Mouse (Mus musculus) forebrain, embryonic 10.5 days (tissue): ENCODE data around the gene Psme2. TPM values are rescaled to one million over a fixed set of nuclear protein-coding genes. Genes with fewer than 3 reads are reported as not detected.

Source experiments
- DNase-seq: peaks from one replicate; pipeline ENCODE4 v3.0.0-alpha.2; 2017; ENCODE audit warnings: low spot score; ENCODE audit errors: extremely low spot score
- H3K27ac ChIP-seq: fragments of 300-500 bp; sonication (generic); 2 replicates; pipeline ENCODE4 v1.5.1; 2016; ENCODE audit warnings: mild to moderate bottlenecking
- H3K27me3 ChIP-seq: fragments of 300-500 bp; sonication (generic); 2 replicates; pipeline ENCODE4 v1.6.1; 2016; ENCODE audit warnings: mild to moderate bottlenecking; ENCODE audit not compliant: poor library complexity, severe bottlenecking
- H3K36me3 ChIP-seq: fragments of 300-500 bp; sonication (generic); replicated peaks from 2 replicates; pipeline ENCODE4 v1.6.1; 2016; ENCODE audit warnings: mild to moderate bottlenecking, moderate library complexity
- H3K4me1 ChIP-seq: fragments of 300-500 bp; sonication (generic); 2 replicates; pipeline ENCODE4 v1.6.1; 2016
- H3K4me3 ChIP-seq: fragments of 300-500 bp; sonication (generic); 2 replicates; pipeline ENCODE4 v1.5.1; 2016; ENCODE audit warnings: mild to moderate bottlenecking, moderate library complexity
- H3K9me3 ChIP-seq: fragments of 300-500 bp; sonication (generic); 2 replicates; pipeline ENCODE4 v1.6.1; 2016; ENCODE audit warnings: mild to moderate bottlenecking, moderate library complexity
- WGBS: fragments of 180-500 bp; shearing (Covaris S2); methylation state at CpG from one replicate; pipeline ENCODE4 v1.1.7; 2016; 5-methylcytosine and 5-hydroxymethylcytosine counted together
- polyA plus RNA-seq: library from polyadenylated mRNA; unstranded; fragments of >200 nt; fragmentation: Nextera tagmentation; extraction: Ambion mirVana; gene quantifications from 2 replicates; pipeline ENCODE4 v1.2.1, GENCODE M21; 2016

The Psme2 gene
- polyA plus RNA-seq, 1 experiment from 2014 or later = 171 TPM

GRCm38 (mm10) chr14:55608339-55608738 is 17.4 kb upstream of the Psme2 start:
- WGBS = 91% methylated on average over 6 of the region's 6 CpGs
- peaks cover 65% of the 10 kb centered on the region for H3K36me3 ChIP-seq
- H3K9me3 ChIP-seq = no peaks in the 10 kb centered on the region

DNA sequence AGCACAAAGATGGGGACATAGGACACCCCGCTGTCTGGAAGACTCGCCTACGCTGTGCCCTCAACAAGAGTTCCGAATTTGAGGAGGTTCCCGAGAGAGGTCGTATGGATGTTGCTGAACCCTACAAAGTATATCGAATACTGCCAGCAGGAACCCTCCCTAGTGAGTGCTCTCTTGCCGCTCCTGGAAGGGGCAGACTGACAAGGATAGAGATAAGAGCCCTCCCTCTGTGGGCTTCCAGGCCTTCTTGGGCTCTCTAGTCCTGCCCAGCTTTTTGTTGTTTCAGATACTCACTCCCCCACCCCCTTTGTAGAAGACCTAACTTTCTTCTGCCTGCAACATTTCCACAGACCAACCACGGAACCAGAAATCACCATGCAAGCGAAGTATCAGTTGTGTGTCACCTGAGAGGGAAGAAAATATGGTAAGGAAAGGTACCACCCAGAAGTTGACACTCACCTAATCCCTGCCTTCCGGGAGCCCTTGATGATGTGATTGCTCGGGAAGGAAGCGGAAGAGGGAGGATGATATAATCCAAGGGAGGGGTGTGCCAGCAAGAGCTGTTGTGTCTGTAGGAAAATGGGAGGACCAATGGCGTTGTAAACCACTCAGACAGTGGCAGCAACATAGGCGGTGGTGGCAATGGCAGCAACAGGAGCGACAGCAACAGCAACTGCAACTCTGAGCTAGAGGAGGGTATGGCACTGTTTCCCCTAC is 15.0 kb upstream of the Psme2 start:
- Histone ChIP-seq H3K36me3 (peaks cover 89% of the 10 kb centered on the region), H3K4me1 (peaks cover 15% of the 10 kb centered on the region), H3K27ac (no peak overlapping the region), H3K4me3 (no peak overlapping the region), H3K27me3 (no peaks in the 10 kb centered on the region), H3K9me3 (no peaks in the 10 kb centered on the region)
- DNase-seq = no peak
- WGBS = 96% methylated on average over 16 of the region's 16 CpGs

More at GRCm38 (mm10) chr14:55608339-55608738, 17.4 kb upstream of the Psme2 start:
- no peak for DNase-seq
- Histone ChIP-seq H3K4me1 (peaks cover 14% of the 10 kb centered on the region), H3K27me3 (no peaks in the 10 kb centered on the region), H3K27ac (no peak overlapping the region), H3K4me3 (no peak overlapping the region)

DNA sequence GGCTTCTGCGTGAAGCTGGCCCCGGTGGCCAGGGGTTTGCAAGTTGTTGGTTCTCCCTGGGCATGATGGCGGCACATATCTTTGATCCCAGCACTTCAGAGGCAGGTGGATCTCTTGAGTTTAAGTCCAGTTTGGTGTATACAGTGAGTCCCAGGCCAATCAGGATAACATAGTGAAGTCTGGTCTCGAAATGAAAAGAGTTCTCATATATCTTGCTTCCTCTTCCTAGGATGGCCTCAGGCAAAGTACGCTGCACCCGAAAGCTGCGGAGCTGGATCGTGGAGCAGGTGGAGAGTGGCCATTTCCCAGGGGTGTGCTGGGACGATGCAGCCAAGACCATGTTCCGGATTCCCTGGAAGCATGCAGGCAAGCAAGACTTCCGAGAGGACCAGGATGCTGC is 13.9 kb upstream of the Psme2 start:
- Histone ChIP-seq H3K36me3 (peaks cover 92% of the 10 kb centered on the region), H3K4me1 (peaks cover 15% of the 10 kb centered on the region), H3K27ac (no peak overlapping the region), H3K27me3 (no peaks in the 10 kb centered on the region), H3K9me3 (no peaks in the 10 kb centered on the region), H3K4me3 (no peak overlapping the region; the same call in 1 of the 2 replicates)
- 93% methylated on average over 11 of the region's 11 CpGs for WGBS
- DNase-seq = no peak

- peak overlapping the region; percentile 42 for H3K4me3 ChIP-seq
- WGBS = 23% methylated on average over 19 of the region's 19 CpGs
- H3K27me3 ChIP-seq = no peaks in the 10 kb centered on the region
- peaks cover 15% of the 10 kb centered on the region for H3K4me1 ChIP-seq
- H3K9me3 ChIP-seq = no peaks in the 10 kb centered on the region
- peaks cover 92% of the 10 kb centered on the region for H3K36me3 ChIP-seq
- H3K27ac ChIP-seq = peak overlapping the region; percentile 78
- peak; percentile 83 for DNase-seq
Observed at GRCm38 (mm10) chr14:55603633-55604576, 13.0 kb upstream of the Psme2 start.

GRCm38 (mm10) chr14:55603271-55603632 is 12.3 kb upstream of the Psme2 start, which contains the start of gene Irf9:
Gene Irf9 (plus strand): TSS chr14:55603571.
- no peaks in the 10 kb centered on the region for H3K27me3 ChIP-seq
- 89% methylated on average over 7 of the region's 7 CpGs for WGBS
- peaks cover 15% of the 10 kb centered on the region for H3K4me1 ChIP-seq
- H3K36me3 ChIP-seq = peaks cover 92% of the 10 kb centered on the region
- peak within 1 kb of the TSS; percentile 42 for H3K4me3 ChIP-seq
- H3K27ac ChIP-seq = peak within 1 kb of the TSS; percentile 78
- no peak for DNase-seq
- no peaks in the 10 kb centered on the region for H3K9me3 ChIP-seq

DNA sequence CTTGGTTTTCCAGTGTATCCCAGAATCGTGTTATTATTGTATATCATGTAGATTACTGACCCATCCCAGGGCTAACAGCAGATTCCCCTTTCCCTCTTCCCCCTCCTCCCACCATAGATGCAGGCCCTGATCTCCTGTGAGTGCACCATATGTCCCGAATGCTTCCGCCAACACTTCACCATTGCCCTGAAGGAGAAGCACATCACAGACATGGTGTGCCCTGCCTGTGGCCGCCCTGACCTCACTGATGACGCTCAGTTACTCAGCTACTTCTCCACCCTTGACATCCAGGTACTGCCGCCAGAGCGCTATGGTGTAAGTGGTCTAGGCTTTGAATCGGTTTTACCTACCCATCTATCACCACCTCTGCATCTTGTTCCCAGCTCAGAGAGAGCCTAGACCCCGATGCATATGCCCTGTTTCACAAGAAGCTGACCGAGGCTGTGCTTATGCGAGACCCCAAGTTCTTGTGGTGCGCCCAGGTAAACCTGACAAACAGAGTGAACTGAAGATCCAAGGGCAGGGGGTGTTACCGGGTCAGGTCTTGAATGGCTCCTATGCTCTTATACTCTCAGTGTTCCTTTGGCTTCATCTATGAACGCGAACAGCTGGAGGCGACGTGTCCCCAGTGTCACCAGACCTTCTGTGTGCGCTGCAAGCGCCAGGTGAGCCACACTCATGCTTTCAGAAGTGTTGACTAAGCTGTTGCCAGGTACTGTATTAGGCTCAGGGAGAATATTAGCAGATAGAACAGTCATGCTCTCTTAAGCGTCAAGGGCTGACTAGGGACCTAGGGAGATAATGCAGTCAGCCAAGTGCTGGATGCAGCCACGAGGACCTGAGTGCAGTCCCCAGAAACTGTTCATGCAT is 7.8 kb upstream of the Psme2 start:
- peaks cover 97% of the 10 kb centered on the region for H3K36me3 ChIP-seq
- H3K9me3 ChIP-seq = no peaks in the 10 kb centered on the region
- H3K27me3 ChIP-seq = no peaks in the 10 kb centered on the region
- no peak overlapping the region for H3K27ac ChIP-seq
- H3K4me3 ChIP-seq = no peak overlapping the region
- peaks cover 16% of the 10 kb centered on the region for H3K4me1 ChIP-seq
- no peak for DNase-seq
- 94% methylated on average over 21 of the region's 21 CpGs for WGBS

GRCm38 (mm10) chr14:55596036-55596690 is 5.2 kb upstream of the Psme2 start:
- 84% methylated on average over 13 of the region's 13 CpGs for WGBS
- H3K4me1 ChIP-seq = peaks cover 33% of the 10 kb centered on the region
- H3K27ac ChIP-seq = no peak overlapping the region
- H3K27me3 ChIP-seq = no peaks in the 10 kb centered on the region
- H3K36me3 ChIP-seq = peaks cover 76% of the 10 kb centered on the region
- H3K9me3 ChIP-seq = no peaks in the 10 kb centered on the region
- no peak for DNase-seq
- H3K4me3 ChIP-seq = no peak overlapping the region

- peak overlapping the region; percentile 93 for H3K27ac ChIP-seq
- DNase-seq = no peak
- H3K4me1 ChIP-seq = peaks cover 49% of the 10 kb centered on the region
- no peaks in the 10 kb centered on the region for H3K9me3 ChIP-seq
- peaks cover 50% of the 10 kb centered on the region for H3K36me3 ChIP-seq
- 10% methylated on average over 16 of the region's 16 CpGs for WGBS
- H3K4me3 ChIP-seq = peak overlapping the region; percentile 94
- H3K27me3 ChIP-seq = no peaks in the 10 kb centered on the region
Observed at GRCm38 (mm10) chr14:55592226-55592625, 1.3 kb upstream of the Psme2 start.

- no peaks in the 10 kb centered on the region for H3K27me3 ChIP-seq
- H3K9me3 ChIP-seq = no peaks in the 10 kb centered on the region
- peaks cover 48% of the 10 kb centered on the region for H3K4me1 ChIP-seq
- DNase-seq = peak; percentile 93
- H3K36me3 ChIP-seq = peaks cover 47% of the 10 kb centered on the region
- peak within 1 kb of the TSS; percentile 93 for H3K27ac ChIP-seq
- WGBS = under 1% methylated on average over 33 of the region's 33 CpGs
- H3K4me3 ChIP-seq = peak within 1 kb of the TSS; percentile 94
Observed at GRCm38 (mm10) chr14:55591331-55591891, 498 bp upstream of the Psme2 start, which contains the start of gene Rnf31. Gene Rnf31 (plus strand): TSS chr14:55591708.

- Histone ChIP-seq H3K27ac (peak overlapping the region; percentile 93), H3K27me3 (peaks cover 1% of the 10 kb centered on the region; the same call in 1 of the 2 replicates), H3K4me1 (peaks cover 48% of the 10 kb centered on the region), H3K36me3 (peaks cover 32% of the 10 kb centered on the region), H3K9me3 (no peaks in the 10 kb centered on the region), H3K4me3 (peak overlapping the region; percentile 94)
- WGBS = 91% methylated on average over 11 of the region's 11 CpGs
- no peak for DNase-seq
Observed at GRCm38 (mm10) chr14:55589771-55590448, 1.0 kb downstream of the Psme2 start.

- no peaks in the 10 kb centered on the region for H3K9me3 ChIP-seq
- DNase-seq = no peak
- H3K4me3 ChIP-seq = no peak overlapping the region
- H3K27ac ChIP-seq = no peak overlapping the region
- H3K36me3 ChIP-seq = peaks cover 26% of the 10 kb centered on the region
- peaks cover 8% of the 10 kb centered on the region for H3K27me3 ChIP-seq
- 95% methylated on average over 5 of the region's 5 CpGs for WGBS
- H3K4me1 ChIP-seq = peaks cover 55% of the 10 kb centered on the region
Observed at GRCm38 (mm10) chr14:55589271-55589670, 1.6 kb downstream of the Psme2 start.
